Mouse (Mus musculus): ENCODE data around the gene Prmt8. TPM values are rescaled to one million over a fixed set of nuclear protein-coding genes. Genes with fewer than 3 reads are reported as not detected.
A peak's percentile ranks its signal among the peaks of the same experiment; 100 is the strongest.

Gene Prmt8
- total RNA-seq, 1 experiment from 2014 or later = not detected

GRCm38 (mm10) chr6:127739921-127740320, 29.4 kb downstream of the Prmt8 start:
- no peak for DNase-seq

GRCm38 (mm10) chr6:127735130-127735981, 33.9 kb downstream of the Prmt8 start:
- no peak for DNase-seq

GRCm38 (mm10) chr6:127723126-127723525, 46.1 kb downstream of the Prmt8 start:
- no peak for DNase-seq

- DNase-seq = no peak
Measured at GRCm38 (mm10) chr6:127719875-127720274, 49.4 kb downstream of the Prmt8 start.

- DNase-seq = no peak
Measured at GRCm38 (mm10) chr6:127717239-127718137, 51.8 kb downstream of the Prmt8 start.

- no peak for DNase-seq
Measured at GRCm38 (mm10) chr6:127715428-127715827, 53.8 kb downstream of the Prmt8 start.

GRCm38 (mm10) chr6:127714906-127715305, 54.4 kb downstream of the Prmt8 start:
- no peak for DNase-seq

GRCm38 (mm10) chr6:127708218-127708628, 61.0 kb downstream of the Prmt8 start:
- DNase-seq = no peak

- DNase-seq = no peak
Measured at GRCm38 (mm10) chr6:127701036-127701783, 68.1 kb downstream of the Prmt8 start.

GRCm38 (mm10) chr6:127693681-127694080, 75.6 kb downstream of the Prmt8 start:
- no peak for DNase-seq

- DNase-seq = no peak
Measured at GRCm38 (mm10) chr6:127692298-127692697, 77.0 kb downstream of the Prmt8 start.

GRCm38 (mm10) chr6:127687181-127687860, 82.0 kb downstream of the Prmt8 start:
- DNase-seq = no peak

GRCm38 (mm10) chr6:127684981-127685380, 84.3 kb downstream of the Prmt8 start:
- peak; percentile 18 for DNase-seq

GRCm38 (mm10) chr6:127683561-127683960, 85.7 kb downstream of the Prmt8 start:
- DNase-seq = peak; percentile 30

GRCm38 (mm10) chr6:127680784-127681183, 88.5 kb downstream of the Prmt8 start:
- DNase-seq = no peak

GRCm38 (mm10) chr6:127678998-127679397, 90.3 kb downstream of the Prmt8 start:
- DNase-seq = no peak

- no peak for DNase-seq
Measured at GRCm38 (mm10) chr6:127678320-127678719, 91.0 kb downstream of the Prmt8 start.

- DNase-seq = no peak
Measured at GRCm38 (mm10) chr6:127676866-127677265, 92.4 kb downstream of the Prmt8 start.

GRCm38 (mm10) chr6:127672071-127672470, 97.2 kb downstream of the Prmt8 start:
- DNase-seq = peak; percentile 52

- DNase-seq = no peak
Measured at GRCm38 (mm10) chr6:127670031-127670430, 99.2 kb downstream of the Prmt8 start.

GRCm38 (mm10) chr6:127669313-127669712, 100.0 kb downstream of the Prmt8 start:
- DNase-seq = no peak

GRCm38 (mm10) chr6:127663263-127663662, 106.0 kb downstream of the Prmt8 start:
- DNase-seq = no peak

All from adrenal gland, postnatal 25 days (tissue).